Mouse (Mus musculus) spleen, postnatal 14 days (tissue): ENCODE data around the gene Sumo1.
"Not testable (repeated sequence)": the region's sequence is repeated elsewhere in the genome, so short reads cannot be mapped to it uniquely, and the experiment has no call there.

Source experiments
- DNase-seq, 2 experiments: peaks; one replicate each; pipeline ENCODE4 v3.0.0; 2021 to 2022; ENCODE audit warnings: low spot score in 2 of 2

The Sumo1 gene

DNA sequence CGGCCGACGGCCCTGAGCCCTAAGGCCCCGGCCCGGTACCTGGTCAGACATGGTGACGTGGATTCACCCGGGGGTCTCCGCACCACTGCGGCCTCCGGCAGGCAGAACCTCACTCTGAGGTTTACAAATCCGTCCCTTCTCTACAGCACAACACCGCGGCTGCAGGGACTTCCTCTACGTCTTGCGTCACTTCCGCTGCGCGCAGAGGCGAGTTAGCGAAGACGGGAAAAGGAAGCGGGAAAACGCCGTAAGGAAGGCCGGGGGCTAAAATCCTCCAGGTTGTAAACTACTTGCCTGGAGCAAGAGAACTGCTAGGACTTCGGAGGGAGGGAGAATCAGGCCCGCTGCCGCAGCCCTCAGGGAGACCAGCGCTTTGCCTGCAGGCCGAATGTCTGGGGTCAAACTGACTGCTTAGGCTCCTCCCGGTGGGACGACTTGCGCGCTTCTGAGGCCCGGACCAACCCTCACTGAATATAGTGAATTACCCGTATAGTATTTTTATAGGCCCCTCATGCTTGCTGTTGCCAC, at the start of gene Sumo1:
TSS of gene Sumo1 (minus strand) at position 194 of the 528 bp plus-strand sequence.
- peak; percentile 69 to 80 for DNase-seq

- DNase-seq, result peak in 1 of 2 experiments; percentile 7
These were observed 49.3 kb upstream of the Sumo1 start for GRCm38 (mm10) chr1:59719900-59720299.

DNA sequence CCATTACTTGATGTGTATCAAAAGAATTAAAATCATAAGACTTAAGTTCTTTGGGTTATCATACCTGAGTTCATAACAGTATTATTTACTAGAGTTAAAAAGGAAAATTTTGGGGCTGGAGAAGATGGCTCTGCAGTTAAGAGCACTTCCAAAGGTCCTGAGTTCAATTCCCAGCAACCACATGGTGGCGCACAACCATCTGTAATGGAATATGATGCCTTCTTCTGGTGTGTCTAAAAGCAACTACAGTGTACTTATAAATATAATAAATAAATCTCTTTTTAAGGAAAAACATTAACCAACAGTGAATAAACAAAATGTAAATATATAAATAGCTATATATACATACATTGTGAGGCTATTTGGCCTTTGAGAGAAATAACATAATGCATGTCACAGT, 31.1 kb upstream of the Sumo1 start:
- no peak for DNase-seq

- DNase-seq, result no peak
These were observed 27.6 kb upstream of the Sumo1 start for GRCm38 (mm10) chr1:59698207-59698606.

DNA sequence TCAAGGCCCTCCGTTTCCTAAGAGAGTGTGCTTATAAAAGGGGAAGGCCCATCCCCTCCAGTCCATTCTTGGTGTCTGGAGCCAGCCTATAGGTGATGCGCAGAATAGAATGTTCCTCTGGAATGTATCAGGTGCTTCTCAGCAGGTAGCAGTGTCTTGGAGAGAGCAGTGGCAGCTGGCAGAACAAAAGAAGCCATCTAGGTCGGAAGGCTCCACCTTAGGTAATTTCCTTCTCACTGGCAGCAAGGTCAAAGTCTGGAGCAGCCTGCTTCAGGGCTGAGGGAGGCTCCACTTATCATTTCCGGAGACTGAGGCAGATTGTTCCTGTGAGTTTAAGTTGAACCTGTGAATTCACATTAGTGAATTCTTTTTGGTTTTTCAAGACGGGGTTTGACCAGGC, 27.1 kb upstream of the Sumo1 start:
- no peak for DNase-seq

DNA sequence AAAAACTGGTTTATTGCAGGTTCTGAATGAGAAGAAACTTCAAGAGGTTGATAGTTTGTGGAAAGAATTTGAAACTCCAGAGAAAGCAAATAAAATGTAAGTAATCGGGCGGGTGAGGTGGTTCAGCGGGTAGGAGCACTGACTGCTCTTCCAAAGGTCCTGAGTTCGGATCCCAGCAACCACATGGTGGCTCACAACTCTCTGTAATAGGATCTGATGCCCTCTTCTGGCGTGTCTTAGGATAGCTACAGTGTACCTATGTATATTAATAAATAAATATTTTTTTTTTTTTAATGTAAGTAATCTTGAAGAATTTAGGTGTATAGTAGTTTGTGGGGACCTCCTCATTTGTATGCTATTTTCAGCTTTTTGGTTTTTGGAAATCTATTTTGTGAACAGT, 19.8 kb upstream of the Sumo1 start:
- DNase-seq, result no peak

DNA sequence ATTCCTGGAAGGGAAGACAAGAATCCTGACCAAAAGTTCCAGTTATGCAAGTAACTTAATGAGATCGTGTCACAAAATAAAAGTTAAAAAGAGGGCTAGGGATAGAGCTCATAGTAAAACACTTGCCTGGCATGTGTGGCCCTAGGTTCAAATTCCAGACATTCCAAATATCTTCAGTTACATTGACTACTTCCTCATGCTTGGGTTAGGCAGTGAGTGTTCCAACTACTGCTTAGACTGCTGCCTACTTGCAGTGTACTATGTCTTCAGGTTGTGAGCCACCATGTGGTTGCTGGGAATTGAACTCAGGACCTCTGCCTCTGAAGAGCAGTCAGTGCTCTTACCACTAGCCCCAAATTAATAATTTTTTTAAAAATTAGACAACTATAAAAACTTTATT, 16.9 kb upstream of the Sumo1 start:
- no peak for DNase-seq

DNA sequence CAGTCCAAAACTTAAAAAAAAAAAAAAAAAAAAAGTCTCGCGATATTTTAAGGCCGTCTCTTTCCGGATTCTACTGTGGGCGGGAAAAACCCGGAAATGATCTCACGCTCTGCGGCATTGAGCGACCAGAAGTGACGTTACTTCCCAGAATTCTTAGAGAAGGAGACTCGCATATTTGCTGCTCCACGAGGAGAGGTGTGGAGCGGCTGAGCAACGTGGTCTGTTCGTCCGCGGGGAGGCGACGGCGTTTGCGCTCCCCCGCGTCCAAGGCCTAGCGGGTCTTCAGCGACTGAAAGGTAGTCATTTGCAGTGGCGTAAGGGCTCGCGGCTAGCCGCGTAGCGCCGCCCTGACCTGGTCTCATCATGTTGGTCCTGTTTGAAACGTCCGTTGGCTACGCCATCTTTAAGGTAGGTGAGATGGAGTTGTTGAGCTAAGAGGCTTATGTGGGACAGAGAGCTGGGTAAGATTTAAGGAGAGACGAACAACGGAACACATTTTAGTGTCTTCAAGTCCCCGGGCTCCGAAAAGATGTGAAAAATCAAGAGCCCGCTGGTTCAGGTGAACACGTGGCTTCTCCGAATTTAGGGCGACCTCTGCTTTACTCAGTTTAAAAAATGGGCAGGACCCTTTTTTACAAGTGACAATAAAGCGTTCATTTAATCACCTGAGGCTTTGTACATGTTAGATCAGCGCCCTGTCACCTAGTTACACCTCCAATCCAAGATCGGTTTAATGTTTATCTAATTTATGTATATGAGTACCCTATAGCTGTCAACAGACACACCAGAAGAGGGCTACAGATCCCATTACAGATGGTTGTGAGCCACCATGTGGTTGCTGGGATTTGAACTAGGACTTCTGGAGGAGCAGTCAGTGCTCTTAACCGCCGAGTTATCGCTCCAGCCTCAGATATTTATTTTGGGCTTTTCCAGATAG, 14.5 kb upstream of the Sumo1 start, which contains the start of gene Nop58:
TSS of gene Nop58 (plus strand) at position 153 of the 937 bp plus-strand sequence.
- peak; percentile 61 to 74 for DNase-seq

DNA sequence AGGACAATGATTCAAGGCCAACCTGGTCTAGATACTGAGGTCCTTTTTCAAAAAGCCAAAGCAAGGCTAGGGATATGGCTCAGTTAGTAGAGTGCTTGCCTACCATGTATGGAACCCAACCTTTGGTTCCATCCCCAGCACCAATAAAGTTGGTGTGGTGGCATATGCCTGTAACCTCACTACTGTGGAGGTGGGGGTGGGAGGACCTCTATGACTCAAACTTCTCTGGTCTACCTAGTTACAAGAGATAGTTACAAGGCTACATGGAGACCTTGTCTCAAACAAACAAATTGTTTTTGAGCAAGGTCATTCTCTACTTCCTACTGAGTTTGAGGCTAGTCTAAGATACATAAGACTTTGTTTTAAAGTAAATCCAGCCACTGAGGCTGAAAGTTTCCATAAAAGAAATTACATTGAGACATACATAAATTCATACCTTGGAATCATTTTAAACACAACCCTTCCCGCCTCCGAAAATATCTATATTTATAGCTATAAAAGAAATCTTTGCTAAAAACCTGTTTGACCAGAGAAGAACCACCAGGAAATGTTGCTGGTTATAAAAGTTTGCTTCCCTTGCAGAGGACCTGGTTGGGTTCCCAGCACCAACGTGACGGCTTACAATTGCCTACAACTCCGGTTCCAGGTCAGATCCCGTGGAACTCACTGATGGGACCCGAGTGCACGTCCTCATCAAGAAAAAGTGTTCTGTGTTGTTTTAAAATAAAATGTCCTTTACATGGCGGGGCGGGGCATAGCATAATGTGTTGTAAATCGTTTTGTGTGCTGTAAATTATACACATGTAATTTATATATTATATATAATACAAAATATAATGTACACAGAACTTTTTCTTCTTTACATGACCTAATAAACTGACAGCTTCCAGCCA, 13.5 kb upstream of the Sumo1 start:
- peak in 1 of 2 experiments; percentile 10 for DNase-seq

- DNase-seq, result no peak
These were observed 3.0 kb upstream of the Sumo1 start for GRCm38 (mm10) chr1:59673661-59674060.

DNA sequence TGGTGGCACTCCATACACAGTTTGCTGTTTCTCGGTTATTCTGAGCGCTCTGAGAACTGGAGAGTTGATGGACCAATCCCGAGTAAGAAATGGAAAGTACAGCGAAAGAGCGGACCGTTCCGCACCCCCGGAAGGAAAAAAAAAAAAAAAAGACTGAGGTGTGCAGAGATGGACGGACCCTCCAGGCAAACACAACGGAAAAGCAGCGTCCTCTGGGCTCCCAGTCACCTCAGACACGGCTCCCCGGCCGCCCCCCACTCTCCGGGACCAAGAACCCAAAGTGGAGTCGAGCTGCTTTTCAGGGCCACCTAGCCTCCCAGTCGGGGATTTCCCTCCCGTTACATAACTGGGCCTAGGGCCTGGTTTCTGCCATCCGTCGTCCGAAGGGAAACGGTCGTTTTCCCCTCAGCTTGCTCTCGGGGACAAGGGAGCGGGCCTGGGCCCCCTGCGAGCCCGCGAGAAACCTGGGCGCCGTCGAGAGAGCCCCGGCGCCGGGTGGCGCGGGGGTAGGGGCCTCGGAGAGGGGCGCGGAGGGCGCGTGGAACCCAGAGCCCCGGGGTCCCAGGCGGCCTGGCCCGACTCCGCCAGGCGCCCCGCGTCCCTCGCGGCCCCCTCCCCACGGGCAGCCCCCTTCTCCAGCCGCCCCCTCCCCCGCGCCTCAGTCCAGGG, 538 bp downstream of the Sumo1 start:
- peak; percentile 16 to 17 for DNase-seq

DNA sequence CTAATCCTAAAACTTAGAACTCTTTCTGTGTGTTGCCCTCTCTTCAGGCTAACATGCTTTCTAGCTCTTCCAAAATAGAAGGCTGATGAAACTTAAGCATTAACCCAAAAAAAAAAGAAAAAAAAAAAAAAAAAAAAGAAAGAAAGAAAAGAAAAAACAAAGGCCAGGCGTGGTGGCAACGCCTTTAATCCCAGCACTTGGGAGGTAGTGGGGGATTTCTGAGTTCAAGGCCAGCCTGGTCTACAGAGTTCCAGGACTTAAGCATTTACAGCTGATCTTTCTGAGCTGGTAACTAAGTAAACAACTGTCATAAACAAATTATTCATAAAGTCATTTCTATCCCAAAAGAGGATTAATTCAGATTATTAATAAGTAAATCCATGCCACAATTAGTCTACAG, 1.8 kb downstream of the Sumo1 start:
- no peak for DNase-seq

DNA sequence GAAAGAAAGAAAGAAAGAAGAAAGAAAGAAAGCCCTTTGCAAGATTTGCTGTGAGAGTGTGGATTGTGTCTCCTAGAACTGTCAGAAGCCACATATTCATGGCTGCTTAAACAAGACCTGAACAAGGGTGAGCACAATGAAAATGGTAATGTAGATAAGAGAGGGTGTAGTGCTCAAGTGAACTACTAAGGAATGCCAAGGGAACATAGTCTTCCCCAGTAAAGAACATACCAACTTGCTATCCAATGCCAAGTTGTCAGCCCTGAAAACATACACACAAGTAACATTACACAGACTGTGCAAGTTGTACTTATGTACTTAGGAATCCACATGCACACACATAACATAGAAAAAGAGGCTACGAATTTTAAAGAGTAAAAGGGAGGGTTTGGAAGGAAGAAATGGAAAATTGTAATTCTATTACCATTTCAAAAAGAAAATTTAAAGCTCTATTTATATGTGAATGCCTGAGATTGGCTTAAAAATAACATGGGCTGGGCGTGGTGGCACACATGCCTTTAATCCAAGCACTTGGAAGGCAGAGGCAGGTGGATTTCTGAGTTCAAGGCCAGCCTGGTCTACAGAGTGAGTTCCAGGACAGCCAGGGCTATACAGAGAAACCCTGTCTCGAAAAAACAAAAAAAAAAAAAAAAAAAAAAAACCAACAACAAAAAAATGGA, 7.0 kb downstream of the Sumo1 start:
- no peak for DNase-seq

DNA sequence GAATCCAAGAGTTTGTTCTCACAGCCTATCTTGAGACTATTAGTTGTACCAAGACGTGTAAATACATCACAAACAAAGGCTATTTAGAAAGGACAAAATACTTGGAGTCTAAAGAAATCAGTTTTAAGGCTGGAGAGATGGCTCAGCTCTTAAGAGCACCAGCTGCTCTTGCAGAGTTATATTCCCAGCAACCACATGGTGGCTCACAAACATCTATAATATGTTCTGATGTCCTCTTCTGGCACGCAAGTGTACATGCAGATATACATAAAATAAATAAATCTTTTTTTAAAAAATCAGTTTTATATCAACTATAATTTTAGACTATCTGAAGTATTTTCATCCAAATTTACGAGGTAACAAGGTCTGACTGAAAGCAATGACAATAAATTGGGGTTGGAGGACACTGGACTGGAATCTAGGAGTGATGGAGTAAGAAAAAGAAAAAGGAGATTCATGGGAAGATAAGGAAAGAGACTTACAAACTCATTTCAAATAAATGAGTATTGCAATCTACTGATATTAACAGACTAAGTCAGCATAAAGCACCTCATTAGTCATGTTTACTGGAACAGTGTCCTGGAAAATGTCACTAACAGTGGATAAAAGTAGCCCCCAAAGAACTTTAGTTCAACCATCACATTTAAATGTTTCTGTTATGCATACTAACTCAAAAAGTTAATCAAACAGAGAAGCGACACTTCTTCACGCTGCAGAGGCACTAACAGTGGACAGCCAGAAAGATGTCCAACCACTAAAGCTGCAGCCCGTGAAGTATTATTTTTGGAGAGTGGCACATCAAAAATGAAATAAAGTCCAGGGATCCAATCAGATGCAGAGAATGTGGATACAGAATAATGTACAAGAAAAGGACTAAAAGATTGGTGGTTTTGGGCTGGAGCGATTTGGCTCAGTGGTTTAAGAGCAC, 14.1 kb downstream of the Sumo1 start:
- no peak for DNase-seq

DNA sequence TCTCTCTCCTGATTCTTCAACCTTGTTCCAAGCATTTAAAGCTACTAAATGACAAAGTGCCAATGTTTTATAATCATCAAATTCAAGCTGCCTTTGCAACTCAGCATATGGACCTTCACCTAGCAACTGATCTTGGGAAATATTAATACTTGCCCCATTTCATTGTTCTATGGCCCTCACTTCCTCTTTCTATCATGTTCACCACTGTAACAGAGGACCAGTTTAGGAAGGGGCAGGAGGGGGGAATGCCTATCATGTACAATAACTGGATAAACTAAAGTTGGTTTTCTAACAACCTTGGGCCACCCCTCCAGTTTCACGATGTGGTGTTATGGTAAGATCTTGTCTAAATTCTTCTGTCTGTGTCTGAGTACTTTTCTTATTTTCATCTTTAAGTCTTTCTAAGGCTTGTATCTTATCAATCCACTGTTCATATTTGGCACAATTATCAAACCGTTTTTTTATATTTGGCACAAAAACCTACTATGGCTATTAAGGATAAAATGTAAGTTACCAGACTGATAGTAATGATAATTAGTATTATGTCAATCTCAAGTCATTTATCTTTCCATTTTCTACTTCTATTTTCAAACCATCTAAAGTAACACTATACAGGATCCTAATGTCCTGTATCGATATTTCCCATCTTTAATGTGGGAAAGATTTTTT, 17.3 kb downstream of the Sumo1 start:
- DNase-seq, result no peak

DNA sequence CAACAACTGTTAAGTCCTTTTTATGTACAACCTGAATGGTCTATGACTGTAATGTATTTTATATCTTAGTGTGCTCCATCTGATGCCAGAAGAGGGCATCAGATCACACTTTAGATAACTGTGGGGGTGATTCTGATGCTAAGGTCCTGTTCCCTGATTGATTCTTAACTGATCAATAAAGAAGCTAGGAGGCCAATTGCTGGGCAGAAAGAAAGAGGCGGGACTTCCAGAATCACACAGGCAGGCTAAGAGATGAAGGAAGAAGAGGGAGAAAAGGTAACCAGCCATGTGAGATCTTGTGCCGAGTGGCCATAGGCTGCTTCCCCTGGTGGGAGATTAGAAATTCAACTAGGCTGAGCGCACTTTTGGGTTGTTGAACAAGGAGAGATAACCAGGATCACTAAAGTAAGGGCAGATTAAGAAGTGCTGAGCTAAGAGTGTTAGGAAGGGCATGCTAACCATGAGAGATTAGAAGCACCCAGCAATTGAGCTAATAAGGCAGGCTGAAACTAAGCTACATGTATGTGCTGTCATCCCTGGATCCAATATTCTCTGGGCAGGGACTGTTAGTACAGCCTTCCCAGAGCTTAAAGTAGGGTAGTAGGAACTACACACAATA, 19.3 kb downstream of the Sumo1 start:
- DNase-seq, result no peak

- DNase-seq, result not testable (repeated sequence)
These were observed 24.1 kb downstream of the Sumo1 start for GRCm38 (mm10) chr1:59646502-59646901.

DNA sequence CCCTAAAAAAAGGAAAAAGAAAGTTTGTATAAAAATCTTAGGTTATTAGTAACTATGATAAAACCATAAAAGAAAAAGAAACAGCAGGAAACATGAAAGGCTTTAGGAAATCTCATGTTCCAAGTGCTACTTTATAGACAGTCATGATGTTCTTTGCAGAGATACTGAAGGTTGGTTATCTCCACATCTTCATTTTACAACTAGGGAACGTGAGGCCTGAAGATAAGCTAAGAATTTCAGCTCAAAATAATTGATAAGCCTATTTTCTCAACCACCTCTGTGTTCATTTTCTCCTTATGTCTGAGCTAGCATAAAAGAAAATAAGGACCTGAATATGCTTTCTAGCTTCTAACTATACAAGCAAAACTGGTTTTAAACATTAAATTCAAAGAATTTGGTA, 28.1 kb downstream of the Sumo1 start:
- DNase-seq, result no peak

- no peak for DNase-seq
These were observed 32.3 kb downstream of the Sumo1 start for GRCm38 (mm10) chr1:59638371-59638770.
